ENCODE assay signal across 24 mouse cellular contexts in the genomic region with DNA sequence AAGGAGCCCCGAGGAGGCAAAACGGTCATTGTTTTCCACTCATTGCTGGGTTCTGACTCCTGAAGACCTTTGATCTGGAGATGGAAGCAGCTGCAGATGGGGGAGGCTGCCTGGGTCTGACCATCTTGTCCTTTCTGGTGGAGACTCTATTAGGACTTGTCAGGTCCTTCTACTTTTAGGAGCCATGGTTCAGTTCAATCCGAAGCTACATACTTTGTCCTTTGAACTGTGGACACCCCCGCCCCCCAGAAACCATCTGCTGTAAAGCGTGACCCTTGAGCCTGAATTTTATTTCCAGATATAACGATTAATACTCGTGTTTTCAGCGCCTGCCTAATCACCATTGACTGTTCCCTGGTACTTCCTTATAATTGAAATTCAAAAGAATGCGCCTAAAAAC.
"Had no signal": no experiment of that assay in that cellular context is flagged by ENCODE, and none has a peak within 500 bp of the region (broad histone marks: within the 10 kb centered on the region; RNA-seq: fewer than 3 reads in every experiment).

No protein-coding gene starts in this region.

- H3K9ac ChIP-seq: heart, embryonic 12.5 days; hindbrain, embryonic 12.5 days; hindbrain, embryonic 14.5 days; intestine, embryonic 15.5 days; limb, embryonic 13.5 days; limb, embryonic 15.5 days; liver, embryonic 12.5 days; liver, embryonic 14.5 days had no signal

- H3K27ac ChIP-seq: gastrocnemius, adult 2 months; heart, embryonic 10.5 days; hindbrain, embryonic 10.5 days; hindbrain, embryonic 12.5 days; hindbrain, embryonic 14.5 days; intestine, embryonic 15.5 days; kidney, postnatal 0 days; limb, embryonic 13.5 days; limb, embryonic 15.5 days; liver, embryonic 12.5 days; liver, embryonic 14.5 days had no signal

- H3K27me3 ChIP-seq: heart, embryonic 12.5 days; hindbrain, embryonic 12.5 days; intestine, embryonic 15.5 days; limb, embryonic 13.5 days; limb, embryonic 15.5 days; liver, embryonic 12.5 days had no signal

- H3K36me3 ChIP-seq: heart, embryonic 10.5 days; heart, embryonic 12.5 days; hindbrain, embryonic 10.5 days; hindbrain, embryonic 12.5 days; intestine, embryonic 15.5 days; limb, embryonic 15.5 days; liver, embryonic 12.5 days had no signal

- H3K4me3 ChIP-seq: gastrocnemius, adult 2 months; heart, embryonic 10.5 days; heart, embryonic 12.5 days; hindbrain, embryonic 10.5 days; hindbrain, embryonic 12.5 days; intestine, embryonic 15.5 days; limb, embryonic 13.5 days; limb, embryonic 15.5 days; liver, embryonic 12.5 days had no signal

- ATAC-seq: forebrain, embryonic 16.5 days; hindbrain, embryonic 16.5 days; inflammation-experienced regulatory T-cells, adult 6 months; intestine, embryonic 15.5 days; intestine, postnatal 0 days; liver, embryonic 12.5 days had no signal

- H3K4me1 ChIP-seq: hindbrain, embryonic 12.5 days; intestine, embryonic 15.5 days had no signal

- DNase-seq: gastrocnemius, adult 2 months; gastrocnemius, postnatal 10 days; gastrocnemius, postnatal 25 days; heart, adult 18-20 months; heart, postnatal 10 days; heart, postnatal 4 days; layer of hippocampus, adult 9-11 months; layer of hippocampus, postnatal 36 days; left cerebral cortex, postnatal 4 days had no signal

- H3K9me3 ChIP-seq: heart, embryonic 10.5 days; heart, embryonic 12.5 days; hindbrain, embryonic 10.5 days; hindbrain, embryonic 12.5 days; intestine, embryonic 15.5 days; limb, embryonic 13.5 days; limb, embryonic 15.5 days; liver, embryonic 12.5 days had no signal

- H3K4me2 ChIP-seq: heart, embryonic 12.5 days; hindbrain, embryonic 12.5 days; hindbrain, embryonic 14.5 days; intestine, embryonic 15.5 days; limb, embryonic 13.5 days; limb, embryonic 15.5 days; liver, embryonic 12.5 days had no signal
